Mouse (Mus musculus): ENCODE measurements around the gene Rilp. TPM values are rescaled to one million over a fixed set of nuclear protein-coding genes. Genes with fewer than 3 reads are reported as not detected.

The Rilp gene
- polyA plus RNA-seq, 1 experiment from 2014 or later, result 0.89 TPM

- H3K9ac ChIP-seq (ENCODE audit: low read length), result peak within 1 kb of the TSS; percentile 98
- peak within 1 kb of the TSS; percentile 97 for H3K4me3 ChIP-seq (ENCODE audit: low read length)
- peaks cover 20% of the 10 kb centered on the region for H3K36me3 ChIP-seq (ENCODE audit: control insufficient read depth, insufficient read depth, low read length)
- no peaks in the 10 kb centered on the region for H3K27me3 ChIP-seq (ENCODE audit: control insufficient read depth, insufficient read depth, low read depth, low read length)
- peak within 1 kb of the TSS; percentile 66 for H3K27ac ChIP-seq (ENCODE audit: low read length)
- peak within 1 kb of the TSS; percentile 96 for H3K4me2 ChIP-seq (ENCODE audit: low read depth, low read length)
- ATAC-seq (ENCODE audit: low read depth), result peak; percentile 100
- no peaks in the 10 kb centered on the region for H3K9me3 ChIP-seq (ENCODE audit: control insufficient read depth, low read length)
- peaks cover 8% of the 10 kb centered on the region for H3K4me1 ChIP-seq (replicated peaks; ENCODE audit: control insufficient read depth, insufficient read depth, low read length)
- under 1% methylated on average over 52 of the region's 52 CpGs for WGBS
Measured at GRCm38 (mm10) chr11:75486601-75487285, 23.2 kb upstream of the Rilp start, which contains the start of gene Prpf8. TSS of gene Prpf8 (plus strand) at chr11:75486816.

GRCm38 (mm10) chr11:75487496-75487895 is 22.4 kb upstream of the Rilp start:
- H3K9ac ChIP-seq (ENCODE audit: low read length), result peak overlapping the region; percentile 98
- peak overlapping the region; percentile 96 for H3K4me2 ChIP-seq (ENCODE audit: low read depth, low read length)
- H3K4me1 ChIP-seq (replicated peaks; ENCODE audit: control insufficient read depth, insufficient read depth, low read length), result peaks cover 8% of the 10 kb centered on the region
- ATAC-seq (ENCODE audit: low read depth), result no peak
- H3K27me3 ChIP-seq (ENCODE audit: control insufficient read depth, insufficient read depth, low read depth, low read length), result no peaks in the 10 kb centered on the region
- H3K27ac ChIP-seq (ENCODE audit: low read length), result no peak overlapping the region
- peaks cover 28% of the 10 kb centered on the region for H3K36me3 ChIP-seq (ENCODE audit: control insufficient read depth, insufficient read depth, low read length)
- 36% methylated on average over 6 of the region's 6 CpGs for WGBS
- peak overlapping the region; percentile 97 for H3K4me3 ChIP-seq (ENCODE audit: low read length)
- H3K9me3 ChIP-seq (ENCODE audit: control insufficient read depth, low read length), result no peaks in the 10 kb centered on the region

- ATAC-seq (ENCODE audit: low read depth), result no peak
- no peak overlapping the region for H3K9ac ChIP-seq (ENCODE audit: low read length)
- no peaks in the 10 kb centered on the region for H3K27me3 ChIP-seq (ENCODE audit: control insufficient read depth, insufficient read depth, low read depth, low read length)
- H3K4me1 ChIP-seq (replicated peaks; ENCODE audit: control insufficient read depth, insufficient read depth, low read length), result no peaks in the 10 kb centered on the region
- H3K9me3 ChIP-seq (ENCODE audit: control insufficient read depth, low read length), result no peaks in the 10 kb centered on the region
- no peak overlapping the region for H3K27ac ChIP-seq (ENCODE audit: low read length)
- H3K36me3 ChIP-seq (ENCODE audit: control insufficient read depth, insufficient read depth, low read length), result peaks cover 88% of the 10 kb centered on the region
- H3K4me2 ChIP-seq (ENCODE audit: low read depth, low read length), result no peak overlapping the region
- no peak overlapping the region for H3K4me3 ChIP-seq (ENCODE audit: low read length)
- 89% methylated on average over 10 of the region's 10 CpGs for WGBS
Measured at GRCm38 (mm10) chr11:75494296-75495049, 15.4 kb upstream of the Rilp start.

GRCm38 (mm10) chr11:75498126-75498525 is 11.8 kb upstream of the Rilp start:
- ATAC-seq (ENCODE audit: low read depth), result no peak
- Histone ChIP-seq H3K9ac (ENCODE audit: low read length) (no peak overlapping the region), H3K4me1 (replicated peaks; ENCODE audit: control insufficient read depth, insufficient read depth, low read length) (no peaks in the 10 kb centered on the region), H3K4me3 (ENCODE audit: low read length) (no peak overlapping the region), H3K27me3 (ENCODE audit: control insufficient read depth, insufficient read depth, low read depth, low read length) (no peaks in the 10 kb centered on the region), H3K36me3 (ENCODE audit: control insufficient read depth, insufficient read depth, low read length) (peaks cover 87% of the 10 kb centered on the region), H3K27ac (ENCODE audit: low read length) (no peak overlapping the region), H3K4me2 (ENCODE audit: low read depth, low read length) (no peak overlapping the region), H3K9me3 (ENCODE audit: control insufficient read depth, low read length) (no peaks in the 10 kb centered on the region)
- 81% methylated on average over 1 of the region's 1 CpGs for WGBS

GRCm38 (mm10) chr11:75508162-75508561 is 1.7 kb upstream of the Rilp start:
- WGBS, result 93% methylated on average over 4 of the region's 4 CpGs
- Histone ChIP-seq H3K27me3 (ENCODE audit: control insufficient read depth, insufficient read depth, low read depth, low read length) (no peaks in the 10 kb centered on the region), H3K4me3 (ENCODE audit: low read length) (no peak overlapping the region), H3K4me1 (replicated peaks; ENCODE audit: control insufficient read depth, insufficient read depth, low read length) (peaks cover 17% of the 10 kb centered on the region), H3K27ac (ENCODE audit: low read length) (no peak overlapping the region), H3K9ac (ENCODE audit: low read length) (no peak overlapping the region), H3K36me3 (ENCODE audit: control insufficient read depth, insufficient read depth, low read length) (peaks cover 50% of the 10 kb centered on the region), H3K9me3 (ENCODE audit: control insufficient read depth, low read length) (no peaks in the 10 kb centered on the region), H3K4me2 (ENCODE audit: low read depth, low read length) (no peak overlapping the region)
- no peak for ATAC-seq (ENCODE audit: low read depth)

GRCm38 (mm10) chr11:75508904-75509303 is 990 bp upstream of the Rilp start:
- Histone ChIP-seq H3K4me3 (ENCODE audit: low read length) (no peak overlapping the region), H3K27me3 (ENCODE audit: control insufficient read depth, insufficient read depth, low read depth, low read length) (no peaks in the 10 kb centered on the region), H3K9me3 (ENCODE audit: control insufficient read depth, low read length) (no peaks in the 10 kb centered on the region), H3K4me2 (ENCODE audit: low read depth, low read length) (no peak overlapping the region), H3K4me1 (replicated peaks; ENCODE audit: control insufficient read depth, insufficient read depth, low read length) (peaks cover 17% of the 10 kb centered on the region), H3K36me3 (ENCODE audit: control insufficient read depth, insufficient read depth, low read length) (peaks cover 45% of the 10 kb centered on the region), H3K27ac (ENCODE audit: low read length) (no peak overlapping the region), H3K9ac (ENCODE audit: low read length) (no peak overlapping the region)
- WGBS, result 66% methylated on average over 8 of the region's 8 CpGs
- ATAC-seq (ENCODE audit: low read depth), result no peak

GRCm38 (mm10) chr11:75510627-75510993 is 716 bp downstream of the Rilp start:
- peak overlapping the region; percentile 98 for H3K4me2 ChIP-seq (ENCODE audit: low read depth, low read length)
- peak; percentile 91 for ATAC-seq (ENCODE audit: low read depth)
- peak overlapping the region; percentile 59 for H3K27ac ChIP-seq (ENCODE audit: low read length)
- no peaks in the 10 kb centered on the region for H3K9me3 ChIP-seq (ENCODE audit: control insufficient read depth, low read length)
- H3K9ac ChIP-seq (ENCODE audit: low read length), result peak overlapping the region; percentile 70
- no peaks in the 10 kb centered on the region for H3K27me3 ChIP-seq (ENCODE audit: control insufficient read depth, insufficient read depth, low read depth, low read length)
- H3K36me3 ChIP-seq (ENCODE audit: control insufficient read depth, insufficient read depth, low read length), result peaks cover 30% of the 10 kb centered on the region
- 3% methylated on average over 24 of the region's 24 CpGs for WGBS
- peaks cover 17% of the 10 kb centered on the region for H3K4me1 ChIP-seq (replicated peaks; ENCODE audit: control insufficient read depth, insufficient read depth, low read length)
- peak overlapping the region; percentile 58 for H3K4me3 ChIP-seq (ENCODE audit: low read length)

- Histone ChIP-seq H3K9me3 (ENCODE audit: control insufficient read depth, low read length) (no peaks in the 10 kb centered on the region), H3K4me3 (ENCODE audit: low read length) (no peak overlapping the region), H3K9ac (ENCODE audit: low read length) (no peak overlapping the region), H3K4me1 (replicated peaks; ENCODE audit: control insufficient read depth, insufficient read depth, low read length) (peaks cover 17% of the 10 kb centered on the region), H3K27ac (ENCODE audit: low read length) (no peak overlapping the region), H3K27me3 (ENCODE audit: control insufficient read depth, insufficient read depth, low read depth, low read length) (no peaks in the 10 kb centered on the region), H3K4me2 (ENCODE audit: low read depth, low read length) (no peak overlapping the region), H3K36me3 (ENCODE audit: control insufficient read depth, insufficient read depth, low read length) (peaks cover 25% of the 10 kb centered on the region)
- 60% methylated on average over 6 of the region's 6 CpGs for WGBS
- ATAC-seq (ENCODE audit: low read depth), result no peak
Measured at GRCm38 (mm10) chr11:75511213-75511612, 1.3 kb downstream of the Rilp start.

GRCm38 (mm10) chr11:75512301-75513018 is 2.6 kb downstream of the Rilp start:
- Histone ChIP-seq H3K4me3 (ENCODE audit: low read length) (no peak overlapping the region), H3K9ac (ENCODE audit: low read length) (no peak overlapping the region), H3K4me2 (ENCODE audit: low read depth, low read length) (no peak overlapping the region), H3K9me3 (ENCODE audit: control insufficient read depth, low read length) (no peaks in the 10 kb centered on the region), H3K27ac (ENCODE audit: low read length) (no peak overlapping the region), H3K4me1 (replicated peaks; ENCODE audit: control insufficient read depth, insufficient read depth, low read length) (peaks cover 17% of the 10 kb centered on the region), H3K27me3 (ENCODE audit: control insufficient read depth, insufficient read depth, low read depth, low read length) (no peaks in the 10 kb centered on the region), H3K36me3 (ENCODE audit: control insufficient read depth, insufficient read depth, low read length) (peaks cover 20% of the 10 kb centered on the region)
- WGBS, result 76% methylated on average over 9 of the region's 9 CpGs
- no peak for ATAC-seq (ENCODE audit: low read depth)
